Mouse (Mus musculus): ENCODE measurements around the gene Timmdc1. TPM values are rescaled to one million over a fixed set of nuclear protein-coding genes. Genes with fewer than 3 reads are reported as not detected.
A peak's percentile ranks its signal among the peaks of the same experiment; 100 is the strongest.

Gene Timmdc1
- total RNA-seq (2021) = 10 to 100 TPM; 29.1 to 29.5 TPM
- long read RNA-seq, transcript Timmdc1-201 (7 exons, 1,573 nt) = major isoform, 5 of 9 reads
- long read RNA-seq, partial matches to known transcripts = 1 of 9 reads
- long read RNA-seq, other reads (novel, unspliced or antisense) = 3 of 9 reads

GRCm38 (mm10) chr16:38522129-38523084 is at the start of gene Timmdc1:
Timmdc1 (minus strand) TSS chr16:38522663.
- DNase-seq (ENCODE audit: low spot score in 2 of 2) = peak; percentile 94 to 97

GRCm38 (mm10) chr16:38571481-38571880 is 49.0 kb upstream of the Timmdc1 start:
- DNase-seq (ENCODE audit: low spot score in 2 of 2) = no peak

GRCm38 (mm10) chr16:38568192-38568591 is 45.7 kb upstream of the Timmdc1 start:
- peak in 1 of 2 experiments; percentile 26 for DNase-seq (ENCODE audit: low spot score in 2 of 2)

GRCm38 (mm10) chr16:38563516-38563915 is 41.1 kb upstream of the Timmdc1 start:
- DNase-seq (ENCODE audit: low spot score in 2 of 2) = no peak

- DNase-seq (ENCODE audit: low spot score in 2 of 2) = no peak
Measured at GRCm38 (mm10) chr16:38562968-38563327, 40.5 kb upstream of the Timmdc1 start.

GRCm38 (mm10) chr16:38562131-38562967 is 39.9 kb upstream of the Timmdc1 start:
- DNase-seq (ENCODE audit: low spot score in 2 of 2) = peak; percentile 92 to 97

GRCm38 (mm10) chr16:38558221-38558748 is 35.8 kb upstream of the Timmdc1 start, which contains the start of gene Tmem39a:
Tmem39a (plus strand) TSS chr16:38558698.
- DNase-seq (ENCODE audit: low spot score in 2 of 2) = no peak

GRCm38 (mm10) chr16:38555988-38556387 is 33.5 kb upstream of the Timmdc1 start:
- peak; percentile 25 to 61 for DNase-seq (ENCODE audit: low spot score in 2 of 2)

- DNase-seq (ENCODE audit: low spot score in 2 of 2) = peak; percentile 76 to 90
Measured at GRCm38 (mm10) chr16:38549479-38550396, 27.3 kb upstream of the Timmdc1 start, which contains the start of gene Poglut1. Poglut1 (minus strand) TSS chr16:38550258.

- no peak for DNase-seq (ENCODE audit: low spot score in 2 of 2)
Measured at GRCm38 (mm10) chr16:38548000-38548399, 25.5 kb upstream of the Timmdc1 start.

- no peak for DNase-seq (ENCODE audit: low spot score in 2 of 2)
Measured at GRCm38 (mm10) chr16:38538716-38539380, 16.4 kb upstream of the Timmdc1 start.

- peak; percentile 57 to 86 for DNase-seq (ENCODE audit: low spot score in 2 of 2)
Measured at GRCm38 (mm10) chr16:38536544-38537146, 14.2 kb upstream of the Timmdc1 start.

GRCm38 (mm10) chr16:38526264-38526663 is 3.8 kb upstream of the Timmdc1 start:
- no peak for DNase-seq (ENCODE audit: low spot score in 2 of 2)

- no peak for DNase-seq (ENCODE audit: low spot score in 2 of 2)
Measured at GRCm38 (mm10) chr16:38521211-38521987, 1.1 kb downstream of the Timmdc1 start.

GRCm38 (mm10) chr16:38519140-38519539 is 3.3 kb downstream of the Timmdc1 start:
- DNase-seq (ENCODE audit: low spot score in 2 of 2) = no peak

GRCm38 (mm10) chr16:38510846-38511245 is 11.6 kb downstream of the Timmdc1 start:
- no peak for DNase-seq (ENCODE audit: low spot score in 2 of 2)

GRCm38 (mm10) chr16:38506041-38506634 is 16.3 kb downstream of the Timmdc1 start:
- DNase-seq (ENCODE audit: low spot score in 2 of 2) = peak; percentile 21 to 84

- DNase-seq (ENCODE audit: low spot score in 2 of 2) = no peak
Measured at GRCm38 (mm10) chr16:38503528-38503927, 18.9 kb downstream of the Timmdc1 start.

Data from layer of hippocampus, adult 18-20 months (tissue).